Mouse (Mus musculus) limb, embryonic 14.5 days (tissue): ENCODE results near the gene Bbs5. TPM values are rescaled to one million over a fixed set of nuclear protein-coding genes. Genes with fewer than 3 reads are reported as not detected.

Experiments
- ATAC-seq: fragments of 200-750 bp; cut with Nextera tagmentation; 2 replicates; pipeline ENCODE4 v1.8.0; 2017; ENCODE audit warnings: low read depth, moderate number of reproducible peaks, moderate TSS enrichment; ENCODE audit not compliant: low FRiP score
- DNase-seq: peaks from one replicate; pipeline ENCODE4 v3.0.0-alpha.2; 2015; ENCODE audit warnings: low spot score
- H3K27ac ChIP-seq: fragments of 300-500 bp; sonication (generic); replicated peaks from 2 replicates; pipeline ENCODE4 v1.5.1; 2014; ENCODE audit warnings: low read depth, mild to moderate bottlenecking, low read length, moderate library complexity, mixed read lengths
- H3K27me3 ChIP-seq: fragments of 300-500 bp; sonication (generic); 2 replicates; pipeline ENCODE4 v1.6.1; 2014; ENCODE audit warnings: low read length, mixed read lengths; ENCODE audit not compliant: control insufficient read depth, insufficient read depth
- H3K36me3 ChIP-seq: fragments of 300-500 bp; sonication (generic); 2 replicates; pipeline ENCODE4 v1.6.1; 2014; ENCODE audit warnings: mild to moderate bottlenecking, low read length, moderate library complexity, mixed read lengths; ENCODE audit not compliant: control insufficient read depth, insufficient read depth
- H3K4me1 ChIP-seq: fragments of 300-500 bp; sonication (generic); 2 replicates; pipeline ENCODE4 v1.6.1; 2014; ENCODE audit warnings: antibody characterized with exemption, low read length, mixed read lengths; ENCODE audit not compliant: control insufficient read depth, insufficient read depth
- H3K4me2 ChIP-seq: fragments of 300-500 bp; sonication (generic); replicated peaks from 2 replicates; pipeline ENCODE4 v1.6.1; 2014; ENCODE audit warnings: low read depth, mild to moderate bottlenecking, low read length, moderate library complexity; ENCODE audit not compliant: severe bottlenecking
- H3K4me3 ChIP-seq: fragments of 300-500 bp; sonication (generic); replicated peaks from 2 replicates; pipeline ENCODE4 v1.5.1; 2014; ENCODE audit warnings: low read length
- H3K9ac ChIP-seq: fragments of 300-500 bp; sonication (generic); 2 replicates; pipeline ENCODE4 v1.6.1; 2014; ENCODE audit warnings: mild to moderate bottlenecking, low read depth, low read length, moderate library complexity; ENCODE audit not compliant: severe bottlenecking
- H3K9me3 ChIP-seq: fragments of 300-500 bp; sonication (generic); 2 replicates; pipeline ENCODE4 v1.6.1; 2016; ENCODE audit warnings: low read length; ENCODE audit not compliant: control insufficient read depth
- POLR2A ChIP-seq: fragments of 200-500 bp; IDR thresholded peaks from 2 replicates; pipeline ENCODE4 v1.8.0; 2012; ENCODE audit warnings: inconsistent platforms, mild to moderate bottlenecking, moderate library complexity, borderline replicate concordance; ENCODE audit not compliant: insufficient read depth, insufficient read length; ENCODE audit errors: extremely low read depth
- WGBS: fragments of 180-500 bp; shearing (Covaris S2); extraction: QIAGEN DNeasy Blood & Tissue Kit; methylation state at CpG from one replicate; pipeline ENCODE4 v1.1.7; 2014; 5-methylcytosine and 5-hydroxymethylcytosine counted together
- polyA plus RNA-seq, 2 experiments: library from polyadenylated mRNA; depleted of rRNA in 1 of 2; stranded (reverse) in 1 of 2; unstranded in 1 of 2; fragments of >200 nt; fragmentation: Nextera tagmentation in 1 of 2; extraction: Ambion mirVana in 1 of 2; gene quantifications; 2 replicates each; pipeline versions ENCODE4 v1.2.1 to v1.2.3; 2012 to 2014

Bbs5 gene
- polyA plus RNA-seq, 2 experiments = 15.8 to 18.9 TPM

DNA sequence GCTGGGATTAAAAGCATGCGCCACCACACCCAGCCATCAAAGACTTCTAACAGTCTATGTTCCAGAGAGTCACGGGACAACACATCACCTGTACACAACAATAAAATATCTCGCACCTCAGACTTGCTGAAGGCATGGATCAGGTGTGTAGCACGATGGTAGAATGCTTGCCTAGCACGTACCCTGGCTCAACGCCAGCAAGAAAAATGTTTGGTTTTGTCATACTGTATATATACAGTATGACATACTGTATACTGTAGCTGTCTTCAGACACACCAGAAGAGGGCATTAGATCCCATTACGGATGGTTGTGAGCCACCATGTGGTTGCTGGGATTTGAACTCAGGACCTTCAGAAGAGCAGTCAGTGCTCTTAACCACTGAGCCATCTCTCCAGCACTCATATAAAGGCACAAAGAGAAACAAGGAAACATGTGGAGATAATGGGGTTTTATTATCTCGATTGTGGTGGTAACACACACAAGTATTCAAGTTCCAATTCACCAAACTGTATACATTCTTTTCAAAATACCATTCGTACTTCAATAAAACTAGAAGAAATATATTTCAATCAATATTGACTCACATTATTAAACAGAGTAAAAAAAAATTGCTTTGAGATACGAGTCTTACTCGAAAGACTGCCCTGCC, 1.9 kb upstream of the Bbs5 start:
- no peak for TF ChIP-seq POLR2A
- no peaks in the 10 kb centered on the region for H3K36me3 ChIP-seq
- ATAC-seq = no peak
- H3K27me3 ChIP-seq = no peaks in the 10 kb centered on the region
- DNase-seq = no peak
- no peak overlapping the region for H3K9ac ChIP-seq
- WGBS = 90% methylated on average over 11 of the region's 11 CpGs
- H3K4me3 ChIP-seq = no peak overlapping the region
- H3K4me2 ChIP-seq = no peak overlapping the region
- no peaks in the 10 kb centered on the region for H3K9me3 ChIP-seq
- H3K27ac ChIP-seq = no peak overlapping the region
- 0 out of 2 replicates have a peak, but pooled peaks cover 4% of the 10 kb centered on the region for H3K4me1 ChIP-seq

DNA sequence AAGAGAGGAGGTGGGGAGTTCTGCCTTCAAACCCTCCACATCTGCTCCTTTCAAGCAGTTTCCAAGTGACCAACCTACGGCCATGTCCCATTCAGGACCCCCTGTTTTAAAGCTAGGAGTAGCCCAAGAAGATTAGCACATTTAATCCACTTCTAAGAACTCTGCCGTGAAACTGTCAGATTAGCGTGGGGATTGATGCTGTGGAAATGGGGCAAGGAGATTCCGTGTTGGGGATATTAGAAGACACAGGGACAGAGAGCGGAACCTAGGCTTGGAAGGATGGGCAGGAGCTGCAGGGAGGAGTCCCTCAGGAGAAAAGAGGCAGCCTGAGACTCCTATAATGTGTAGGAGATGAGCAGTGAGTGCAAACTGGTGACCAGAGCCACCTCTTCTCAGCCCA, 2.7 kb downstream of the Bbs5 start:
- H3K4me3 ChIP-seq = no peak overlapping the region
- TF ChIP-seq POLR2A = no peak
- DNase-seq (no peak), ATAC-seq (no peak)
- H3K27me3 ChIP-seq = no peaks in the 10 kb centered on the region
- no peak overlapping the region for H3K9ac ChIP-seq
- no peaks in the 10 kb centered on the region for H3K9me3 ChIP-seq
- peaks cover 7% of the 10 kb centered on the region; the same call in 1 of the 2 replicates for H3K36me3 ChIP-seq
- H3K4me2 ChIP-seq = no peak overlapping the region
- 86% methylated on average over 5 of the region's 5 CpGs for WGBS
- no peak overlapping the region for H3K27ac ChIP-seq
- H3K4me1 ChIP-seq = 0 out of 2 replicates have a peak, but pooled peaks cover 4% of the 10 kb centered on the region

DNA sequence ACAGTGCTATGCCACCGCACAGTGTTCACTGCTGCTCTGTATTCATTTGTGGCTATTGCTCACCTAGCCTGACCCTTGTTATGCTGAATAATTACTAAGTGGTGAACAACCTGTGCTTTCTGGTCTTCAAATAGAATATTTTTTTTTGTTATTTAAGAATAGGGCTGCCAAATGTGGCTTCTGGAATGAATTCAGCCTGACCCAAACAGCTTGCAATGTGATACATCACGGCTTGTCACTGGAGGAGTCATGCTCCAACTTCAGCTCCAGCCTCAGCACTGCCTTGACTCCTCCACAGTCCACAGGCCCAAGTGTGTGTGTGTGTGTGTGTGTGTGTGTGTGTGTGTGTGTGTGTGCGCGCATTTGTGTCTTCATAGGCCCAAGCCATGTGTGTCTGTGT, 12.4 kb downstream of the Bbs5 start:
- Histone ChIP-seq H3K27ac (no peak overlapping the region), H3K4me3 (no peak overlapping the region), H3K36me3 (peaks cover 38% of the 10 kb centered on the region), H3K9me3 (no peaks in the 10 kb centered on the region), H3K4me1 (no peaks in the 10 kb centered on the region), H3K4me2 (no peak overlapping the region), H3K27me3 (no peaks in the 10 kb centered on the region), H3K9ac (no peak overlapping the region)
- DNase-seq (no peak), ATAC-seq (no peak; the same call in 1 of the 2 replicates)
- 92% methylated on average over 4 of the region's 4 CpGs for WGBS
- TF ChIP-seq POLR2A = no peak

DNA sequence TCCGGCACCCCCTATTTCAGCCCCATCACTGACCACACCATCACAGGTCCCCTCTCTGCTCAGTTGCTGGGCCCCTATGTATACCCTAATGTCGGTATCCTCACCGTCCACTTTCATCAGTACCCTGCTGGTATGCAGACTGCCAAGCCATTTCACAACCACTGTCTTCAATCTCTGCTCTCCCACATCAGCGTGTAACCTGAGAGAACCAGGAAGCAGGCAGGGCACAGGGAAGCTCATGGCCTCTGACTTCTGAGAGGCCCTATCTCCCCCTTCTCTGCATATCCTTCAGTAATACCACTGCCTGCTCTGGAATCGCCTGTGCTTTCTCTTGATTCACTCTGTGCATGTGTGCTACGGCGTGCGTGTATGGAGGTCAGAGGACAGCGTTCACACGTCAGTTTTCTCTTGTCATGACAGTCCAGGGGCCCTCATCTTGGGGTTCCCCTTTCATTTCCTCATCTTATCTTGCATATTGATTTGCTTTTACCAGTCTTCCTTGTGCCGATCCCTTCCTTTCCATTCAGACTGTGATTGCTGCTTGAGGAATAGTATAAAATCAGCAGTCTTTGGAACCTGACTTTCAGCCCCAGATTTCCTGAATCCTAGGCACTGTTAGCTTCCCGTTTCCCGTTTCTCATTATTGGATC, 17.0 kb downstream of the Bbs5 start:
- no peak overlapping the region for H3K4me3 ChIP-seq
- no peak overlapping the region for H3K9ac ChIP-seq
- ATAC-seq (no peak), DNase-seq (no peak)
- TF ChIP-seq POLR2A = no peak
- no peaks in the 10 kb centered on the region for H3K4me1 ChIP-seq
- 78% methylated on average over 13 of the region's 13 CpGs for WGBS
- H3K27ac ChIP-seq = no peak overlapping the region
- H3K9me3 ChIP-seq = no peaks in the 10 kb centered on the region
- no peaks in the 10 kb centered on the region for H3K27me3 ChIP-seq
- no peak overlapping the region for H3K4me2 ChIP-seq
- peaks cover 25% of the 10 kb centered on the region for H3K36me3 ChIP-seq

DNA sequence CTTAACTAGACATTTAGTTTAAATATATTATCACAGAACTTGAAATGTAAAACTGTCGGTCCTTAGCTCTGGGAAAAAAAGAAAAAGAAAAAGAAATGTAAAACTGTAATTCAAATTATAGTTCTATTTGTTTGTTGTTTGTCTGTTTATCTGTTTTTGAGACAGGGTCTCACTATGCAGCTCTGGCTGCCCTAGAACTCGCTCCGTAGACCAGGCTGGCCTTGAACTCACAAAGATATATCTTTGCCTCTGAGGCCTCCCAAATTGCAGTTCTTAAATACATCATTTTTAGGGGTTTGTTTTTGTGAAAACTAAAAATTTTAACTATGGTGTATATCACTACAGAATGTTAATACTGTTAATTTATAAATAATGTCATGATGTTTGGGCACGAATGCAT, 20.7 kb downstream of the Bbs5 start:
- no peaks in the 10 kb centered on the region for H3K4me1 ChIP-seq
- 92% methylated on average over 4 of the region's 4 CpGs for whole genome bisulfite sequencing
- peaks cover 17% of the 10 kb centered on the region for H3K36me3 ChIP-seq
- H3K9ac ChIP-seq = no peak overlapping the region
- TF ChIP-seq POLR2A = no peak
- no peak overlapping the region for H3K4me2 ChIP-seq
- no peak overlapping the region for H3K27ac ChIP-seq
- no peaks in the 10 kb centered on the region for H3K9me3 ChIP-seq
- H3K4me3 ChIP-seq = no peak overlapping the region
- H3K27me3 ChIP-seq = no peaks in the 10 kb centered on the region
- DNase-seq = no peak
- ATAC-seq = no peak
